In the genomic region with DNA sequence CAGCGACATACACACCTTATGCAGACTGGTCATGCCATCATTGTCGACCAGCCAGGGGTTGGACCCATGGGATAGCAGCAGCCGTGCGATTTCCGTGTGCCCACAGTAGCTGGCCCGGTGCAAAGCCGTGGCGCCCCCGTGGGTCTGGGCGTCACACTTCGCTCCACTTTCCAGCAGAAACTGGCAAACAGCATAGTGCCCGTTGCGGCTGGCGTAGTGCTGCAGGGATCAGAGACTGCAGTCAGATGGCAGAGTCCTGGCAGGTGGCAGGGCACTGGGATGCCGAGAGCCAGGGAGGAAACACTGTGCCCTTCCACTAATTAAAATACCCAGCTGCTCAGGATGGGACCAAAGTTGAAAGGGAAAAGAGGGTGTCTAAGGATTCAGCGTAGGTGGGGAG, we compare ENCODE assay signal across 23 mouse cellular contexts. TPM values are rescaled to one million over a fixed set of nuclear protein-coding genes. Genes with fewer than 3 reads are reported as not detected.
DNase-seq lines count a peak whose midpoint lies in the region.
"Had no signal": no experiment of that assay in that cellular context is flagged by ENCODE, and none has a peak within 500 bp of the region (broad histone marks: within the 10 kb centered on the region; RNA-seq: fewer than 3 reads in every experiment).

No protein-coding gene starts in this region.

- DNase-seq in left cerebral cortex, postnatal 4 days = peak; percentile 64
- no peak for DNase-seq in left cerebral cortex, adult 18-20 months (ENCODE audit: low spot score in 2 of 2)
- DNase-seq in cerebellum, adult 11-12 months = peak; percentile 78
- DNase-seq in cerebellum, adult 9-10 months = peak; percentile 76
- DNase-seq in cerebellum, postnatal 36 days = peak; percentile 64 to 71
- DNase-seq in ovary, postnatal 14 days (ENCODE audit: low spot score) = no peak
- DNase-seq in right cerebral cortex, postnatal 25 days = no peak
- DNase-seq: B cell, adult 2 months; gastrocnemius, postnatal 10 days; heart, adult 11 months; kidney, postnatal 25 days; liver, embryonic 13.5 days; lung, adult 18-20 months; lung, postnatal 4 days; retina, postnatal 1 day; right cerebral cortex, postnatal 14 days; thymus, adult 18-20 months; thymus, postnatal 25 days had no signal

- intact Hi-C loops in left cerebral cortex, postnatal 4 days (cut with DNase I) = no loop called here

RNA-seq across cellular contexts. Expression of a gene that starts 2.6 kb away (rescaled TPM):
- total RNA-seq in left cerebral cortex, postnatal 4 days (2021) = not detected
- under 1 TPM in 1 of 2 experiments, not detected in 1; 0.77 TPM for total RNA-seq in left cerebral cortex, adult 18-20 months (2021)
- total RNA-seq: adrenal gland, adult 18-20 months; adrenal gland, postnatal 4 days; layer of hippocampus, adult 18-20 months; layer of hippocampus, postnatal 14 days; midbrain, postnatal 0 days had no signal

RNA-seq across cellular contexts. Expression of a gene that starts 5.2 kb away (rescaled TPM):
- total RNA-seq in left cerebral cortex, postnatal 4 days (2021) = 1 to 10 TPM; 8.3 to 8.6 TPM
- 1 to 10 TPM; 5.4 to 5.9 TPM for total RNA-seq in left cerebral cortex, adult 18-20 months (2021)

RNA-seq across cellular contexts. Expression of a gene that starts 5.4 kb away (rescaled TPM):
- total RNA-seq in left cerebral cortex, postnatal 4 days (2021) = 10 to 100 TPM; 13.4 to 15.1 TPM
- total RNA-seq in left cerebral cortex, adult 18-20 months (2021) = 10 to 100 TPM; 11.5 to 11.9 TPM

RNA-seq across cellular contexts. Expression of a gene that starts 16.3 kb away (rescaled TPM):
- 10 to 100 TPM; 60.5 to 65.4 TPM for total RNA-seq in left cerebral cortex, postnatal 4 days (2021)
- total RNA-seq in left cerebral cortex, adult 18-20 months (2021) = 10 to 100 TPM; 20.5 to 21.0 TPM

RNA-seq across cellular contexts. Expression of a gene that starts 30.2 kb away (rescaled TPM):
- total RNA-seq in left cerebral cortex, postnatal 4 days (2021) = 10 to 100 TPM; 39.3 to 40.0 TPM
- total RNA-seq in left cerebral cortex, adult 18-20 months (2021) = 10 to 100 TPM; 31.7 to 34.6 TPM

Comparison
In these comparisons a context has a peak if more than half of its experiments do, and no peak if none do; other contexts are left out.
1. DNase-seq: peak in left cerebral cortex, postnatal 4 days (single experiment), cerebellum, adult 11-12 months (single experiment), cerebellum, adult 9-10 months (single experiment) and cerebellum, postnatal 36 days (2 of 2); none in left cerebral cortex, adult 18-20 months (0 of 2), ovary, postnatal 14 days (single experiment) and right cerebral cortex, postnatal 25 days (single experiment).